Mouse (Mus musculus) cerebellum, adult 9-10 months (tissue): ENCODE measurements at regions not wholly inside any gene's neighbourhood (a gene's known extent, or its start where the extent isn't known, plus 50 kb on each side); places are given as distances from the start of the nearest gene placed in this dataset.
"Not testable (repeated sequence)": the region's sequence is repeated elsewhere in the genome, so short reads cannot be mapped to it uniquely, and the experiment has no call there.

Experiments
- DNase-seq: peaks from one replicate; pipeline ENCODE4 v3.0.0; 2022

GRCm38 (mm10) chr3:124193331-124193730 is 127.3 kb upstream of the Tram1l1 start:
- not testable (repeated sequence) for DNase-seq

DNA sequence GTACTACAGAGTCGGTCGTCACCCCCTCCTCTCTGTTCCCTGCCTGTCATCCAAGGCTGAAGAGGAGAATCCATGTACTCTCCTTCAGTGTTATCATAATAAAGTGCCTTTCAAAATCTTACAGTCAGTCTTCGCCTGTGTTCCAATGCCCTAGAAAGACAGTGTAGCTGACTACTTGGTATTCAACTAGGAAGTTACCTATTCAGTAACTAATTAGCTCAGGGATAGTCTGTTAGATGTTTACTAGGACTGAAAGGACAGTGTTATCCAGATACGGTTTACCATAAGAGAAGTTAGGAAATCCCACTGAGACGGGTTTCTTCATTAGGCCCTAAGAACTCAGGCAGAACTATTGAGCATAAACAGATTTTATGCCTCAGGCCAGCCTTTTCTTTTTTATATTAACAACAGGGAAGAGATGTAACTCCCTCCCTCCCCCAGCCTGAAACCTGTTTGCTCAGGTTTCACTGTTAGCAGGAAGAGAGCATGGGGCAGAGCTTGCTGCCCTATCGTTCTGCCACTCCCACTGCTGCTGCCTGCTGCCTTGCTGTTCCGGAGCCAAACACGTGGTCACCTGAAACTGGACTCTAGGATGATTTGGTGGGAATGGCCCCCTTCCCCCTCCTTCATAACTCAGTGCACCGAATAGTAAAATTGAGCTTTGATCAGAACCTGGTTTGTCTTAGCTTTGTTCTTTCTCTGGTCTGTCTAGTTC is 120.3 kb upstream of the Tram1l1 start:
- DNase-seq, result not testable (repeated sequence)

DNA sequence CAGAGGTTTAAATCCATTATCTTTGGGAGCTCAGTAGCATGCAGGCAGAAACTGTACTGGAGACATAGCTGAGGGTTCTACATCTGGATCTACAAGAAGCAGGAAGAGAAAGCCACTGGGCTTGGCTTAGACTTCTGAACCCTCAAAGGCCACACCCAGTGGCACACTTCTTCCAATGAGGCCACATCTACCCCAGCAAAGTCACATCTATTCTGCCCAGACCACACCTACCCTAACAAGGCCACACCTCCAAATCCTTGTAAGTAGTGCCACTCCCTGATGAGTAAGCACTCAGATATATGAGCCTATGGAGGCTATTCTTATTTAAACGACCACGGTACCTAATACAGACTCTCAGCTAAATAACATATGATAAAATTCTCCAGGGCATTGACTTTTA is 103.5 kb upstream of the Tram1l1 start:
- DNase-seq, result no peak

DNA sequence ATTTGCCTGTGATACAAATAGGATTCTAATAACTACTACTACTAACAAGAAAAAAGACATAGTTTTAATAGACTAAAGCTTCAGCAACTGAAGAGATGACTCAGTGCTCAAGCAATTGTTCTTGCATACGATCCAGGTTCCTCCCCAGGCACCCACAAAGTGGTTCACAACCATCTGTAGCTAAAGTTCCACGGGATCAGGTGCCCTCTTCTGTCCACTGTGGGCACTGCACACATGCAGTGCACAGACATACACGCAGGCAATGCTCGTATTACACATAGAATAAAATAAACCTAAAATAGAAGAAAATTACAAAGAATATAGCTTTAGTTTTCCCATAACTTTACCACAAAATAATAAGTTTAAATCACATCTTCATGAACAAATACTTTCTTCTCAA is 94.7 kb upstream of the Tram1l1 start:
- DNase-seq, result no peak

DNA sequence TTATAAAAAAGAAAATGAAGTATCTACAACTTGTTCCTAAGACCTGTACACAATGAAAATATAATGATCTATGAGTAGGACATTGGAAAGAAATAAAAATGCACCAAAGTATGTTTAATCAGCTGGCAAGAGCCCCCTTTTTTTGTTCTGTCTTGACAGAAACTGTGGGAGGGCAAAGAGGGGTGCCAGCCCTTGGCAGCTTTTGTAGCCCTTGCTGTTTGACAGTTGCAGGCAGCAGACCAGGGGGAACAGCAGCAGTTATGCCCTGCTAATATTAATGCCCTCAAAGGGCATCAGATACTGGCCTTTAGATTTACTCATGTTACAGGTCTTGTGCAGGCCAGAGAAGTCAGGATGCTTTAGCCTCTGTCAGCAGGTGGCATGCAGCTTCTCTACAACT is 93.0 kb upstream of the Tram1l1 start:
- no peak for DNase-seq

DNA sequence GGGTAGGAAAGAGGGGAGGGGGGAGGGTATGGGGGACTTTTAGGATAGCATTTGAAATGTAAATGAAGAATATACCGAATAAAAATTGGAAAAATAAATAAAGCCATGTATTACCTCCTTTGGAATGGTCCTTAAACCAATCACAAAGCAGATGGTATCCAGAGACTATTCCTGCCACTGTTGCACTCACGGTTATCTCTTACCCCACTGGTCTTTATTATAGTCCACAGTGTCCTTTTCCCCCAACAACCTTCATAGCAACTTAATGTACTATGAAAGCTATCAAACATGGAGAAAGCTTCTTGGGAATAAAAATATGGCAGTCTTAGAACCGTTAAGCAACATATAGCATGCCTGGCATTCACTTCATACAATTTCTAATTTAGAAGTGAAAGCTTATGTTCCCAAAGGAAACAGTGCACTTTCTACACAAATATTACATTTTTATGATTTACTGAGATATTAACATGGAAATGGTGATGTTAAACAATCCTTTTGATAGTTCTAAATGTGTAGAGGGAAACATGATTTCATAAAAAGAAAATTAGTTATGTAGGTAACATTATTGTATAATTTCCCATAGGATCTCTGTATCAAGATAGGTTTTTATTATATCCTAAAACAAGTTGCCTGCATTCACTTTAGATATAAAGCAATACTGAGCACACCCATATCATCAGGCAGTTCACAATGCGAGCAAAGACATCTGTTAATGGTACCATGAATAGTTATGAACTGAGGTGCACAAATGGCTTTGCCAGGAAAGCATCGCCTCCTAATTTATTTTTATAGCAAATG is 79.5 kb upstream of the Tram1l1 start:
- DNase-seq, result no peak

DNA sequence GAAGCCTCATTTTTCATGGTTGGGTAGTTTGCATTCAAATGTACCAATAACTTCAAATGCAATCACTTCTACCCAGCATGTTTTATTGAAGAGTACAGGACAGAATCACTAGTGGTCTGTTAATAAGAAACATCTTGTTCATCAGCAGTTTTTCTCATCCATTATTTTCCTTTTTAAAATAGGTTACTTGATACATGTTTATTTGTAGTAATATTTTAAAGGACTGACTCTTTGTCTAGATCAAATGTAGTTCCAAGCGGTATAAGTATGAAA is 79.0 kb upstream of the Tram1l1 start:
- no peak for DNase-seq

GRCm38 (mm10) chr3:124262150-124262549 is 58.5 kb upstream of the Tram1l1 start:
- no peak for DNase-seq

DNA sequence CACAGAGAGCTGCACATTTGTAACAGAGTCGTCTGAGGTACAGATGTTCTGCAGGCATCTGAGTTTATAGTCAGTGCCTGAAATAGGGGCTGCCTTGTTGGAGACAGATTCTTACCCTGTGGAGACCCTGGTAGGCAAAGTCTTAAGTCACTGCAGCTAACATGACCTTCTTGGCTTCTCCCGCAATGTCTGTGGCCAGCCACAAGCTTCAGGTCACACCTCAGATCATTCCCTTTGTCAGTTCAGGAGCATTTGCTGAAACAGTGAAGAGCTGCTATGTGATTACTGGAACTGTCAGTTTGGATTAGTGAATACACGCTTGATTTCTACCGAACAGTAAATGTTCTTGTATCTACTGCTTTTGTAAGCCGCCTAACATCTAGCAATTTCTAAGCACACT is 53.8 kb upstream of the Tram1l1 start:
- peak; percentile 17 for DNase-seq

DNA sequence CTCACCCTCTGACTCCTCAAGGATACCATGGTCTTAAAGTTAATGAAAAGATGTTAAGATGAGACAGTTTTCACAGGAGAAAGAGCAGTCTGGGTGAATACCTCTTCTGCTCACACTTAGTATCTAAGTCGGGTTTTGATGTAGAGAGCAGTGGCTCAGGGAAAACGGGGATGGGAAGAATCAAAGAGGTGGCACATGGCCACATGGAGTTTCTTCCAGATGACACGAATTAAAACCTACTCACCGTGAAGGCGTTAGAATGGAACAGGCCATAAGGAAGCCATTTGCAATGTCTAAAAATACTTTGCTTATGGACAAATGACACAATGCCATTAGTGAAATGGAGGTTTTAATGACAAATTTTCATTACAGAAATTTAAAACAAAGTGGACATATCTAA is 50.1 kb upstream of the Tram1l1 start:
- peak; percentile 44 for DNase-seq
